Mouse (Mus musculus) adrenal gland, postnatal 4 days (tissue): ENCODE results near the gene Chrna10. TPM values are rescaled to one million over a fixed set of nuclear protein-coding genes. Genes with fewer than 3 reads are reported as not detected.

Source experiments
- DNase-seq, 2 experiments: peaks; one replicate each; pipeline ENCODE4 v3.0.0; 2021 to 2022; ENCODE audit warnings: low spot score in 2 of 2, mixed read lengths in 2 of 2
- long read RNA-seq, 2 experiments: library from polyadenylated mRNA; stranded (forward); transcript quantifications; one replicate each; pipeline ENCODE4 v2.0.0; 2021
- total RNA-seq, 2 experiments: library from RNA; stranded (reverse); gene quantifications; 2 replicates each; pipeline ENCODE4 v1.2.3; 2021

Gene Chrna10
- total RNA-seq: not detected
- long read RNA-seq, experiment 1: 0 reads
- long read RNA-seq, experiment 2: 0 reads

- DNase-seq: no peak
These were observed at the start of gene Chrna10 for GRCm38 (mm10) chr7:102116579-102117331. TSS of gene Chrna10 (minus strand) at chr7:102116828.

GRCm38 (mm10) chr7:102153691-102154090 lies 37.1 kb upstream of the Chrna10 start:
- DNase-seq: no peak

DNA sequence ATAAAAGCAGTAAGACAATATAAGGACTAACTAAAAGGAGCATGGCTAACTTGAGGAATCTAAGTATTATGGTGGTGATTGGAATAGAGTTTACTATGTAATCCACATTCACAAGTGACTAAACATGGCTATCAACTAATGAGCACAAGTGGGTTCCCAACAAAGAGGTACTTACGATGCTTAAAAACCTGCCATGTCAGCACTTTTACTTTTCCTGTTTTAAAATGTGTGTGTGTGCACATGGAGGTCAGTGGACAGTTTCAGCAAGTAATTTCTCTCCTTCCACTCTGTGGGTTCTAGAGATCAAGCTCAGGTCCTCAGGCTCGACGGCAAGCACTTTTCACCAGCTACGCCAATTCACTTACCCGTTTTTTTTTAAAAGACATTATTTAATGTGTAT lies 21.3 kb upstream of the Chrna10 start:
- no peak for DNase-seq

- no peak for DNase-seq
These were observed 20.8 kb upstream of the Chrna10 start for GRCm38 (mm10) chr7:102137464-102137863.

DNA sequence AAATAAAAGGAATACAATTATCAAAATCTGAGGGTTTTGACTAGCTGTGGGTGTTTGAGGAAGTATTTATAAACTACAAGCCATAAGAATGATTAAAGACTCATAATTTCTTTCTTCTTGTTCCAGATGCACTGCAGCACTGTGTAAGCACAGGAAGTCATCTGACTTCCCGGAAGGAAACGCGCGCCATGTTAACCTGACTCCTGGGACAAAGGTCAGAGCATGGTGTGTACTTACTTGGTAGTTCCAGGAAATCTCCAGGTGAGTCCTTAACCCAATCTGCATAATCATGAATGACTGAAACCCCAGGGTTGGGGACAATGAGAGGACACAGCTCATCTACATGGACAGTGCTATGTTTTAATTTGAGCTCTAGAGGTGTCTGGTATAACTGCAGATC lies 15.8 kb upstream of the Chrna10 start:
- DNase-seq: no peak

GRCm38 (mm10) chr7:102120326-102120725 lies 3.7 kb upstream of the Chrna10 start:
- no peak for DNase-seq

GRCm38 (mm10) chr7:102117382-102117781 lies 754 bp upstream of the Chrna10 start:
- DNase-seq: no peak

- no peak for DNase-seq
These were observed 3.4 kb downstream of the Chrna10 start for GRCm38 (mm10) chr7:102113151-102113729.

- no peak for DNase-seq
These were observed 6.9 kb downstream of the Chrna10 start for GRCm38 (mm10) chr7:102109746-102110145.

- DNase-seq: no peak
These were observed 7.5 kb downstream of the Chrna10 start, which contains the start of gene Art5 for GRCm38 (mm10) chr7:102109171-102109570. TSS of gene Art5 (minus strand) at chr7:102109489.

GRCm38 (mm10) chr7:102108206-102108605 lies 8.4 kb downstream of the Chrna10 start:
- DNase-seq: no peak

DNA sequence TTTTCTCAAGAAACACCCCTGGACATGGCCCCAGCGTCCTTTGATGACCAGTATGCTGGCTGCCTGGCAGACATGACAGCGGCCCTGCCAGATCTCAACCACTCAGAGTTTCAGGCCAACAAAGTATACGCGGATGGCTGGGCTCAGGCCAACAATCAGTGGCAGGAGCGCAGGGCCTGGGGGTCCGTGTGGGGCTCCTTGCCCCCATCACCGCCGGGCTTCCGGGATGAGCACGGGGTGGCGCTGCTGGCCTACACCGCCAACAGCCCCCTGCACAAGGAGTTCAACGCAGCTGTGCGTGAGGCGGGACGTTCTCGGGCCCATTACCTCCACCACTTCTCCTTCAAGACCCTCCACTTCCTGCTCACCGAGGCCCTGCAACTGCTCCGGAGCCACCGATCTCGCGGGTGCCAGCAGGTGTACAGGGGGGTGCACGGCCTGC lies 9.9 kb downstream of the Chrna10 start:
- no peak for DNase-seq

DNA sequence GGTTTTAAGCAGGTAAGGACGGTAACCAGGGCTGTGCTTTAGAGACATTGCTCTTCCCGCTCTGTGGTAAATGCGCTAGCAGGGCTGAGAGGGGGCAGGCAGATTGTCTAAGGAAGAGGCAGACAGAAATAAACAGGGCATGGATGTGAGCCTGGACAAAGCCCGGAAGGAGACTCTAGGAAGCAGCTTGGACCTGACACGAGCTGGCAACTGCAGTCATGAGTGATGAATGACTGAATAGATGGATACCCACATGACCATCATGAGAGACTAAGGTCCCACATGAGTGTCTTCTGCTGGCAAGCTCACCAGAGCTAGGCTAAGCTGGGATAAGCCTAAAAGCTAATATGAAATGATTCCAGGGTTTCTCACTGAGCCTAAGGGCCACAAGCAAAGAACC lies 12.5 kb downstream of the Chrna10 start:
- no peak for DNase-seq

DNA sequence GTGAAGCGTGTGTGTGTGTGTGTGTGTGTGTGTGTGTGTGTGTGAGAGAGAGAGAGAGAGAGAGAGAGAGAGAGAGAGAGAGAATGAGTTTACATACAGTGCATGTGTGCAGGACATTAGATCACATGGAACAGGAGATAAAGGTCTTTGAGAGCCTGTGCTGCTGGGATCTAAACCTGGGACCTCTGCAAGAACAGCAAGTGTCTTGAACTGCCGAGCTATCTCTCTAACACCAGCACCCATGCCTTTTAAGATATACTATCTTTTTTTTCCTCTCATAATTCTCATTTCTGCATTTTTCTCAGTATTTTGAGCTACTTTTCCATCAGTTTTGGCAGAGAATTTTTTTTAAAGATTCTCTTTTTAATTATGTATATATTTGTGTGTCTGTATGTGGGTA lies 13.1 kb downstream of the Chrna10 start:
- no peak for DNase-seq

- no peak for DNase-seq
These were observed 13.9 kb downstream of the Chrna10 start for GRCm38 (mm10) chr7:102102696-102103095.

DNA sequence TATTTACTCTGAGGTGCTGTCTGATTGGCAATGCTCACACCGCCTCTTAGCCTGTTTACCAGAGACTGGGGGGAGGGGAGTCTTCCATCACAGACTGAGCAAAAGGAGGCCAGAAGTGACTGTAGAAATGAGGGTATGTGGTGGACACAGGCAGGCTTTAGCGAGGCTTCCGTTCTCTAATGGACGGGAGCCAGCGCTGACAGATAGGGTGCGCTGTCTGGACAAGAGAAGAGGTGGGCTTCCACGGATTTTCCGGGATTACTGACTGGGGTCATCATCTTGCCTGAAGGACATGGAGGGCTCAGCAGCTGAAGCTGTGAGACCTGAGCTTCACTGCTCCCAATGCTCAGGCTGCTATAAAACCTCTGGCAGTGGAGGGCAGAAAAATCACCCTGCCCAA lies 14.4 kb downstream of the Chrna10 start:
- no peak for DNase-seq

DNA sequence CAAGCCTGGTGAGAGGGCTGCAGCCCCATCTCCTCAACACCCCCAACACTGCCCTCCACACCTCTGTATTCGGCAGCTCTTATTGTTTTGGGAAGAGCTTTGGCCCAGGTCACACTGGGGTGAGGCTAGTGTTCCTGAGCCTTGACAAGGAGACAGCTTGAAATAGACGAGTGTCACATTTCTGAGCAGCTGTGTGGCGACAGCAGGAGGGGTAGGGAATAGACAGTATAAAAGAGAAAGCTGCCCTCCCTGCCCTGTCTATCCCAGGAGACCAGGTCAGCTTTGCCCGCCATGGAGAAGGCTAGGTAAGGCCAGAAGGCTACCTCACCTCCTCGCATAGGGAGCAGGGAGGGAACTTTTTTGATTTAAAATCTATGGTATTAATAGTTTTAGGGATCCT lies 15.1 kb downstream of the Chrna10 start, which contains the start of gene Art1:
TSS of gene Art1 (plus strand) at position 257 of the 400 bp plus-strand sequence.
- DNase-seq: no peak

DNA sequence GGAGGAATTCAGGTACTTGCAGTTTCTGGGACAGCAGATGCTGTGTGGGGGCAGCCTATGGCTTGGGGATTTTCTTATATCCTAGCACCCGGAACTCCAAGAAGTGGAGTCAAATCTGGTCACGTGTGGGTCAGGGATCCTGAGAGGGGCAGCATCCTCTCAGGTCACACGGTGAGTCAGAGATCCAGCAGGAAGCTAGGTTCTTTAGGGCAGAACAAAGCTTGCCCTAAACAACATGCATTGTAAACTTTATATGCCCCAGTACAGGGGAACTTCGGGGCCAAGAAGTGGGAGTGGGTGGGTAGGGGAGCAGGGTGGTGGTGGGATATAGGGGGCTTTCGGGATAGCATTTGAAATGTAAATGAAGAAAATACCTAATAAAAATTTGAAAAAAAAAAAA lies 15.8 kb downstream of the Chrna10 start:
- DNase-seq: no peak

DNA sequence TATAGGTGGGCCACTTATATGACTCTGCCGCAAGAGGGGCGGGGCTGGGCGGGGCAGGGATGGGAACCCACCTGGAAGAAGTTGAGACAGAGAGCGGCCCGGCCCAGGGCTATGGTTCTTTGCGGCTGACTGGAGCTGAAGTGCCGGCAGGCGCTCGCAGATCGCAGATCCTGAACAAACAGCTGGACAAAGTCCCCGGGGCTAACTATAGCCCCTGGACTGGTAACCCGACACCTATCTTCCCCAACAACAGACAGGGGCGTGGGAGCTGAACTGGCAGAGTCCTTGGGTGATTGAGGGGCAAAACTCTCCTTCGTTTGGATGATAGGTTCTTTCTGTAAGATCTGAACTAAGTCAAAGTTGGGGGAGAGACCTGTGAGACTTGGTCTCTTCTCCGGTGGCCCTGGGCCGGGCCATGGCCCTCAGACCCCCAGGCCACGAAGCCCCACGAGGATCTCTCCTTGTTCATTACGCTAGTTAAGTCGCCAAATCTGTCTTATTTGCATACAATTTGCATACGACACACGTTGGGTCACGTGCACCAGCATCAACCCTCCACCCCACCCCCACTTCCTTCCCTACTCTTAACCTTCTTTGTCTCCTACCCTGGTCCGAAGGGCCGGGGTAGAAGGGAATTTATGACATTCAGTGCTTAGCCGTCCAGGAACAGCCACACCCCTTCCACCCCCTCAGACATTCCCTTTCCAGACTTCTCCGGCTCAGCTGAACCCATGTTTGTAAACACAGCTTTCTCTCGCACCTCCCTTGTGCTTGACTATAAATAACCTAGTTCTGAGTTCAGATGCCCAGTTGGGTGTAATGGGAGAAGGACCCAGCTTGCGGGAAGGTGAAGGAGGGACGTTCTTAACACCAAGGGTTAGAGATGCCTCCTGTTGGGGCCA lies 16.6 kb downstream of the Chrna10 start:
- DNase-seq: no peak

GRCm38 (mm10) chr7:102087336-102087735 lies 29.3 kb downstream of the Chrna10 start:
- DNase-seq: no peak

DNA sequence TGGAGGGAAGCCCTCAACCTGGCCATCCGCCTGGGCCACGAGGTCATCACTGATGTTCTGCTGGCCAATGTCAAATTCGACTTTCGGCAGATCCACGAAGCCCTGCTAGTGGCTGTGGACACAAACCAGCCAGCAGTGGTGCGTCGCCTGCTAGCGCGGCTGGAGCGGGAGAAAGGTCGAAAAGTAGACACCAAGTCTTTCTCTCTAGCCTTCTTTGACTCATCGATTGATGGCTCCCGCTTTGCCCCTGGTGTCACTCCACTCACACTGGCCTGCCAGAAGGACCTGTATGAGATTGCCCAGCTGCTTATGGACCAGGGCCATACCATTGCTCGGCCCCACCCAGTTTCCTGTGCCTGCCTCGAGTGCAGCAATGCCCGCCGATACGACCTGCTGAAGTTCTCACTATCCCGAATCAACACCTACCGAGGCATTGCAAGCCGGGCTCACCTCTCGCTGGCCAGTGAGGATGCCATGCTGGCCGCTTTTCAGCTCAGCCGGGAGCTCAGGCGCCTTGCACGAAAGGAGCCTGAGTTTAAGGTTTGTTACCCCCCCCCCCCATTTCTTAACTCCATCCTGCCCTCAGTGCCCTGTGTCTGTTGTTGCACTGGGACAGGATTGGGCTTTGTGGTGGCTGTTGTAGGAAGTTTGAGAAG lies 32.5 kb downstream of the Chrna10 start:
- DNase-seq: no peak
